Mouse (Mus musculus) heart, embryonic 15.5 days (tissue): ENCODE data around the gene Slc26a1. TPM values are rescaled to one million over a fixed set of nuclear protein-coding genes. Genes with fewer than 3 reads are reported as not detected.

ENCODE experiments used
- ATAC-seq: fragments of 200-750 bp; cut with Nextera tagmentation; replicated peaks from 2 replicates; pipeline ENCODE4 v1.8.0; 2017; ENCODE audit warnings: low read depth, moderate TSS enrichment; ENCODE audit not compliant: insufficient number of reproducible peaks, insufficient read depth, low FRiP score
- H3K27ac ChIP-seq: fragments of 300-500 bp; sonication (generic); 2 replicates; pipeline ENCODE4 v1.5.1; 2015; ENCODE audit warnings: mild to moderate bottlenecking, inconsistent platforms
- H3K27me3 ChIP-seq: fragments of 300-500 bp; sonication (generic); 2 replicates; pipeline ENCODE4 v1.6.1; 2015; ENCODE audit warnings: inconsistent platforms
- H3K36me3 ChIP-seq: fragments of 300-500 bp; sonication (generic); 2 replicates; pipeline ENCODE4 v1.6.1; 2015; ENCODE audit warnings: mild to moderate bottlenecking, inconsistent platforms
- H3K4me1 ChIP-seq: fragments of 300-500 bp; sonication (generic); replicated peaks from 2 replicates; pipeline ENCODE4 v1.6.1; 2015; ENCODE audit warnings: inconsistent platforms
- H3K4me2 ChIP-seq: fragments of 300-500 bp; sonication (generic); 2 replicates; pipeline ENCODE4 v1.6.1; 2015; ENCODE audit warnings: inconsistent platforms, mild to moderate bottlenecking, moderate library complexity
- H3K4me3 ChIP-seq: fragments of 300-500 bp; sonication (generic); 2 replicates; pipeline ENCODE4 v1.5.1; 2015; ENCODE audit warnings: mild to moderate bottlenecking, inconsistent platforms
- H3K9ac ChIP-seq: fragments of 300-500 bp; sonication (generic); 2 replicates; pipeline ENCODE4 v1.6.1; 2015; ENCODE audit warnings: mild to moderate bottlenecking, inconsistent platforms
- H3K9me3 ChIP-seq: fragments of 300-500 bp; sonication (generic); replicated peaks from 2 replicates; pipeline ENCODE4 v1.6.1; 2016; ENCODE audit warnings: inconsistent platforms
- WGBS: fragments of 180-500 bp; shearing (Covaris S2); methylation state at CpG from one replicate; pipeline ENCODE4 v1.1.7; 2015; ENCODE audit warnings: mixed read lengths; 5-methylcytosine and 5-hydroxymethylcytosine counted together
- polyA plus RNA-seq: library from polyadenylated mRNA; unstranded; fragments of >200 nt; fragmentation: Nextera tagmentation; extraction: Ambion mirVana; gene quantifications from 2 replicates; pipeline ENCODE4 v1.2.1, GENCODE M21; 2015

Gene Slc26a1
- polyA plus RNA-seq, 1 experiment from 2014 or later: 0.29 TPM

- H3K9me3 ChIP-seq: no peaks in the 10 kb centered on the region
- no peaks in the 10 kb centered on the region for H3K27me3 ChIP-seq
- no peak overlapping the region for H3K9ac ChIP-seq
- WGBS: 67% methylated on average over 2 of the region's 2 CpGs
- H3K4me1 ChIP-seq: peaks cover 11% of the 10 kb centered on the region; the same call in 1 of the 2 replicates
- ATAC-seq: no peak
- H3K4me3 ChIP-seq: no peak overlapping the region
- peaks cover 21% of the 10 kb centered on the region for H3K36me3 ChIP-seq
- no peak overlapping the region for H3K4me2 ChIP-seq
- no peak overlapping the region for H3K27ac ChIP-seq
Observed at GRCm38 (mm10) chr5:108707758-108708157, 32.4 kb upstream of the Slc26a1 start.

GRCm38 (mm10) chr5:108703754-108704626 is 28.6 kb upstream of the Slc26a1 start:
- no peak for ATAC-seq
- WGBS: 65% methylated on average over 12 of the region's 12 CpGs
- Histone ChIP-seq H3K4me2 (no peak overlapping the region), H3K9ac (no peak overlapping the region), H3K27me3 (no peaks in the 10 kb centered on the region), H3K9me3 (no peaks in the 10 kb centered on the region), H3K27ac (no peak overlapping the region), H3K36me3 (peaks cover 21% of the 10 kb centered on the region), H3K4me1 (peaks cover 32% of the 10 kb centered on the region), H3K4me3 (no peak overlapping the region)

GRCm38 (mm10) chr5:108701341-108702021 is 26.1 kb upstream of the Slc26a1 start:
- H3K9ac ChIP-seq: no peak overlapping the region
- H3K4me3 ChIP-seq: no peak overlapping the region
- peaks cover 44% of the 10 kb centered on the region for H3K4me1 ChIP-seq
- no peak overlapping the region; the same call in 1 of the 2 replicates for H3K27ac ChIP-seq
- peaks cover 19% of the 10 kb centered on the region for H3K36me3 ChIP-seq
- ATAC-seq: no peak
- 76% methylated on average over 10 of the region's 10 CpGs for WGBS
- H3K27me3 ChIP-seq: no peaks in the 10 kb centered on the region
- H3K4me2 ChIP-seq: no peak overlapping the region
- H3K9me3 ChIP-seq: no peaks in the 10 kb centered on the region

GRCm38 (mm10) chr5:108700346-108700745 is 25.0 kb upstream of the Slc26a1 start:
- no peak overlapping the region for H3K4me2 ChIP-seq
- H3K4me3 ChIP-seq: no peak overlapping the region
- peaks cover 53% of the 10 kb centered on the region for H3K4me1 ChIP-seq
- peaks cover 8% of the 10 kb centered on the region for H3K36me3 ChIP-seq
- peak overlapping the region; percentile 32; the same call in 1 of the 2 replicates for H3K27ac ChIP-seq
- no peak; the same call in 1 of the 2 replicates for ATAC-seq
- no peaks in the 10 kb centered on the region for H3K27me3 ChIP-seq
- no peaks in the 10 kb centered on the region for H3K9me3 ChIP-seq
- whole genome bisulfite sequencing: 36% methylated on average over 3 of the region's 3 CpGs
- no peak overlapping the region for H3K9ac ChIP-seq

GRCm38 (mm10) chr5:108697341-108697753 is 22.0 kb upstream of the Slc26a1 start:
- Histone ChIP-seq H3K4me2 (no peak overlapping the region), H3K9ac (no peak overlapping the region), H3K27ac (no peak overlapping the region), H3K9me3 (no peaks in the 10 kb centered on the region), H3K4me3 (no peak overlapping the region), H3K27me3 (no peaks in the 10 kb centered on the region), H3K4me1 (peaks cover 61% of the 10 kb centered on the region), H3K36me3 (no peaks in the 10 kb centered on the region)
- WGBS: 53% methylated on average over 4 of the region's 4 CpGs
- no peak for ATAC-seq

GRCm38 (mm10) chr5:108696542-108696941 is 21.2 kb upstream of the Slc26a1 start:
- H3K9ac ChIP-seq: no peak overlapping the region
- no peak overlapping the region for H3K27ac ChIP-seq
- ATAC-seq: no peak
- no peaks in the 10 kb centered on the region for H3K27me3 ChIP-seq
- 84% methylated on average over 3 of the region's 3 CpGs for WGBS
- no peaks in the 10 kb centered on the region for H3K9me3 ChIP-seq
- no peak overlapping the region for H3K4me2 ChIP-seq
- H3K4me1 ChIP-seq: peaks cover 68% of the 10 kb centered on the region
- H3K4me3 ChIP-seq: no peak overlapping the region
- no peaks in the 10 kb centered on the region for H3K36me3 ChIP-seq

GRCm38 (mm10) chr5:108695861-108696260 is 20.5 kb upstream of the Slc26a1 start:
- H3K27me3 ChIP-seq: no peaks in the 10 kb centered on the region
- peak overlapping the region; percentile 94; the same call in 1 of the 2 replicates for H3K4me2 ChIP-seq
- no peaks in the 10 kb centered on the region for H3K36me3 ChIP-seq
- no peak overlapping the region for H3K9ac ChIP-seq
- H3K9me3 ChIP-seq: no peaks in the 10 kb centered on the region
- no peak overlapping the region for H3K4me3 ChIP-seq
- peaks cover 63% of the 10 kb centered on the region for H3K4me1 ChIP-seq
- no peak for ATAC-seq
- no peak overlapping the region for H3K27ac ChIP-seq
- WGBS: 92% methylated on average over 12 of the region's 12 CpGs

GRCm38 (mm10) chr5:108694352-108695261 is 19.2 kb upstream of the Slc26a1 start:
- Histone ChIP-seq H3K4me3 (peak overlapping the region; percentile 89), H3K9ac (peak overlapping the region; percentile 92), H3K9me3 (no peaks in the 10 kb centered on the region), H3K36me3 (no peaks in the 10 kb centered on the region), H3K4me2 (peak overlapping the region; percentile 94), H3K27ac (peak overlapping the region; percentile 62), H3K27me3 (no peaks in the 10 kb centered on the region), H3K4me1 (peaks cover 51% of the 10 kb centered on the region)
- 0% methylated on average over 66 of the region's 99 CpGs for WGBS
- ATAC-seq: peak; percentile 55

- WGBS: under 1% methylated on average over 28 of the region's 43 CpGs
Observed at GRCm38 (mm10) chr5:108693872-108694288, 18.5 kb upstream of the Slc26a1 start.

GRCm38 (mm10) chr5:108692271-108692670 is 16.9 kb upstream of the Slc26a1 start, which contains the start of gene Fgfrl1:
Gene Fgfrl1 (plus strand): TSS chr5:108692382.
- H3K9me3 ChIP-seq: no peaks in the 10 kb centered on the region
- no peaks in the 10 kb centered on the region for H3K27me3 ChIP-seq
- peak within 1 kb of the TSS; percentile 2; the same call in 1 of the 2 replicates for H3K27ac ChIP-seq
- peak within 1 kb of the TSS; percentile 89 for H3K4me3 ChIP-seq
- peak within 1 kb of the TSS; percentile 94 for H3K4me2 ChIP-seq
- H3K4me1 ChIP-seq: peaks cover 38% of the 10 kb centered on the region
- H3K36me3 ChIP-seq: no peaks in the 10 kb centered on the region
- no peak for ATAC-seq
- H3K9ac ChIP-seq: peak within 1 kb of the TSS; percentile 43
- 5% methylated on average over 18 of the region's 18 CpGs for WGBS

More at GRCm38 (mm10) chr5:108693872-108694288, 18.5 kb upstream of the Slc26a1 start:
- no peaks in the 10 kb centered on the region for H3K9me3 ChIP-seq
- peak; percentile 94 for ATAC-seq
- H3K27ac ChIP-seq: peak overlapping the region; percentile 62
- peak overlapping the region; percentile 94 for H3K4me2 ChIP-seq
- no peaks in the 10 kb centered on the region for H3K27me3 ChIP-seq
- no peaks in the 10 kb centered on the region for H3K36me3 ChIP-seq
- H3K9ac ChIP-seq: peak overlapping the region; percentile 92
- peak overlapping the region; percentile 89 for H3K4me3 ChIP-seq
- peaks cover 45% of the 10 kb centered on the region for H3K4me1 ChIP-seq
